Mouse (Mus musculus) lung, postnatal 0 days (tissue): ENCODE data around the gene Ppp1r9a.

Experiments
- CTCF ChIP-seq: IDR thresholded peaks from 2 replicates; pipeline ENCODE4 v1.5.1; 2016; ENCODE audit warnings: antibody characterized with exemption, mild to moderate bottlenecking
- EP300 ChIP-seq: IDR thresholded peaks from 2 replicates; pipeline ENCODE4 v1.6.1; 2016; ENCODE audit warnings: antibody characterized with exemption, mild to moderate bottlenecking, control low read depth

DNA sequence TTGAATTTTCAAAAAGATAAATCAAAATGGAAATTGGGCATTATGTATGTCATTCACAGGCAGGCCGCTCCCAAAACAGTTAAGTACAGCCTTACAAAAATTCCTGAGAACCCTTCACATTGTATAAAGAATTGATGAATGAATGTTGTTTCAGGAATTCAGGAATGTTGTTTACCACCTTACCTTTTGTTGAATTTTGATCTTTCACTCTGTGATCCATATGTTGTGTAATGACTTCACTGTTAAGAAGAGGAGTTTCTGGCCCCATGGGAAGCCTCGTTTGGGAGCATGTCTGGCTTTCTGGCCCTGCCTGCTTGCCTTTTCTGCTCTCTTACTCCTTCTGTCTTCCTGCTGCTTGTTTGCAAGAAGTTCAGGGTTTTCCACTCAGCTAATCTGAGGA, 105.4 kb downstream of the Ppp1r9a start:
- TF ChIP-seq CTCF, result no peak
- no peak for TF ChIP-seq EP300
